Mouse (Mus musculus): Measurements from ENCODE around the gene Pygo1.

Pygo1 gene

GRCm38 (mm10) chr9:72991420-72991819, 66.0 kb downstream of the Pygo1 start:
- no peak for DNase-seq (ENCODE audit: low read depth, low spot score)

GRCm38 (mm10) chr9:72992576-72992975, 67.1 kb downstream of the Pygo1 start:
- DNase-seq (ENCODE audit: low read depth, low spot score), result no peak

- no peak for DNase-seq (ENCODE audit: low read depth, low spot score)
Measured at GRCm38 (mm10) chr9:72996167-72996566, 70.7 kb downstream of the Pygo1 start.

GRCm38 (mm10) chr9:72996806-72997205, 71.4 kb downstream of the Pygo1 start:
- no peak for DNase-seq (ENCODE audit: low read depth, low spot score)

- DNase-seq (ENCODE audit: low read depth, low spot score), result no peak
Measured at GRCm38 (mm10) chr9:73000487-73000886, 75.0 kb downstream of the Pygo1 start.

- no peak for DNase-seq (ENCODE audit: low read depth, low spot score)
Measured at GRCm38 (mm10) chr9:73001314-73002011, 76.0 kb downstream of the Pygo1 start.

Data from forelimb bud, embryonic 11.5 days (tissue).